Mouse (Mus musculus) bone marrow, adult 2 months (tissue): Measurements from ENCODE around the gene Ephb1.

ENCODE experiments used
- CTCF ChIP-seq: fragments of 200-500 bp; IDR thresholded peaks from 2 replicates; pipeline ENCODE4 v1.5.1; 2011; ENCODE audit warnings: low read length, control low read depth; ENCODE audit not compliant: control insufficient read depth, insufficient read depth
- POLR2A ChIP-seq: fragments of 200-500 bp; IDR thresholded peaks from 2 replicates; pipeline ENCODE4 v1.6.1; 2011; ENCODE audit warnings: low read depth, mild to moderate bottlenecking, control low read depth, low read length, borderline replicate concordance; ENCODE audit not compliant: control insufficient read depth

DNA sequence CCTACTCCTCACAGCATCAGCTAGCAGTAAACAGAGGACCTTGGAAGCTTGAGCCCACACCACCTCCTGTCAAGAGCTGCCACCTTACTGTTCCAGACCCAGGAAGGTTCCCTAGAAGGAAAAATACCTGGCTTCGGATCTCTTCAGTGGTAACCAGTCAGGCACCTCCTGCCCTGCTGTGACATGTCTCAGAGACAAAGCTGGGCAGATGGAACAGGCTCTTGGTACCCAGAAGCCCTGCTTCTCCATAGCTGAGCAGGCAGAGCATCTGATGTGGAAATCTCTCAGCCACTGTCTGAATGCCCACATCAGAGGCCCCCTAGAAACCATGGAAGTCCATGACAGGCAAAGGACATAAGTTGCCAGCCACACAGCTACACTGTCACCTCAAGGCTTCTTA, 39.7 kb downstream of the Ephb1 start:
- TF ChIP-seq POLR2A (no peak), CTCF (no peak)
